Mouse (Mus musculus) thymus, postnatal 36 days (tissue): ENCODE data around the gene Dlgap5.
"Not testable (repeated sequence)": the region's sequence is repeated elsewhere in the genome, so short reads cannot be mapped to it uniquely, and the experiment has no call there.

Experiments used
- DNase-seq, 2 experiments: peaks; one replicate each; pipeline ENCODE4 v3.0.0; 2022; ENCODE audit warnings: mixed read lengths in 2 of 2

Gene Dlgap5

DNA sequence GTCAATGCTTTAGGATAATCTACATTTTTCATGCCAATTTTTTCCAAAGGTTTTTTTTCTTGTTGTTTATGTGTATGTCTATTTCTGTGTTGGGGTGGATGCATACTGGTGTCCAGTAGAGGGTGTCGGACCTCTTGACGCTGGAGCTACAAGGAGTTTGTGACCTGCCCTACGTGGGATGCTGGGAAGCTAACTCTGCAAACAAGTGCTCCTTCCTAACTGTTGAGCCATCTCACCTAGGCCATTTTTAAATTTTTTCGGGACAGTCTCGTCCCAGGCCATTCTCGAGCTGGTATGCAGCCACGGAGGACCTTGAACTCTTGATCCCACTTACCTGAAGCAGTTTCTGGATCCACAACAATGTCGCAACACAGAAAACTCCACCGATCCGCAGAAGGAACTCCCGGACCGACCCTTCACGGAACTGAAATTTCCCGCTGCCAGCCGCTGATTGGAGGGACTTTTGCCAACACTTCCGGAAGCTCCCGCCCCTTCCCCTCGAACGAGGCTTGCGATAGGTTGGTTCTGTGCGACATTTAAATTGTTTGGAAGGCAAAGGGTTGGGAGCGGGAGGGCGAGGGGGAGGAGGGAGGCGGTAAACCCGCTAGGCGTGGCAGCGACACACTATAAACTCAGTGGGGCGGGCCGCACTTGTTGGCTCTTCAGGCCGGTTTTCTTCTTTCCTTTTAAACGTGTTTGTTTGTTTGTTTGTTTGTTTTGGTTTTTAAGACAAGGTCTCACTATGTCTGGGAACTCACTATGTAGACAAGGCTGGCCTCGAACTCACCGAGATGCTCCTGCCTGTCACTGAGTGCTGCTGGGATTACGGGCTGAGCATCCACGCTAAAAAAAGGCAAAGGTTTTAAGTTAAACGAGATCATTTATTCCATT lies at the start of gene Dlgap5:
Gene Dlgap5, minus strand, starts transcription at position 633 of the 891 bp plus-strand sequence.
- DNase-seq: peak; percentile 93 to 94

- no peak for DNase-seq
These were observed 47.4 kb upstream of the Dlgap5 start for GRCm38 (mm10) chr14:47465468-47466175.

GRCm38 (mm10) chr14:47464426-47464825 lies 46.2 kb upstream of the Dlgap5 start:
- DNase-seq: no peak

GRCm38 (mm10) chr14:47462877-47463460 lies 44.8 kb upstream of the Dlgap5 start:
- no peak for DNase-seq

- DNase-seq: no peak
These were observed 44.2 kb upstream of the Dlgap5 start for GRCm38 (mm10) chr14:47462453-47462852.

DNA sequence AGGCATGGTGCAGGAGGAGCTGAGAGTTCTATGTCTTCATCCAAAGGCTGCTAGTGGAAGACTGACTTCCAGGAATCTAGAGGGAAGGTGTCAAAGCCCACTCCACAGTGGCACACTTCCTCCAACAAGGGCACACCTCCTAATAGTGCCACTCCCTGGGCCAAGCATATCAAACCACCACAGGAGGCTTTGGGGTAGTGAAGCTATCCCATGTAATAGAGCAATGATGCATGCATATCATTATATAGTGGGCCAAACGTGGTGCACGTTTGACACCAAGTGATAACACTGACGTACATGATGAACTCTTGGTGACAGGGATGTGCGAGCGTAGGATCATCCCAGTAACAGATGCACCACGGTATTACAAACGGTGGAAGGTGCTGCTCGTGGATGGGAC lies 43.8 kb upstream of the Dlgap5 start:
- DNase-seq: no peak

- no peak for DNase-seq
These were observed 41.3 kb upstream of the Dlgap5 start for GRCm38 (mm10) chr14:47459556-47459955.

- not testable (repeated sequence) for DNase-seq
These were observed 31.9 kb upstream of the Dlgap5 start, which contains the start of gene Fbxo34 for GRCm38 (mm10) chr14:47450121-47450520. Fbxo34 (plus strand) TSS chr14:47450421.

DNA sequence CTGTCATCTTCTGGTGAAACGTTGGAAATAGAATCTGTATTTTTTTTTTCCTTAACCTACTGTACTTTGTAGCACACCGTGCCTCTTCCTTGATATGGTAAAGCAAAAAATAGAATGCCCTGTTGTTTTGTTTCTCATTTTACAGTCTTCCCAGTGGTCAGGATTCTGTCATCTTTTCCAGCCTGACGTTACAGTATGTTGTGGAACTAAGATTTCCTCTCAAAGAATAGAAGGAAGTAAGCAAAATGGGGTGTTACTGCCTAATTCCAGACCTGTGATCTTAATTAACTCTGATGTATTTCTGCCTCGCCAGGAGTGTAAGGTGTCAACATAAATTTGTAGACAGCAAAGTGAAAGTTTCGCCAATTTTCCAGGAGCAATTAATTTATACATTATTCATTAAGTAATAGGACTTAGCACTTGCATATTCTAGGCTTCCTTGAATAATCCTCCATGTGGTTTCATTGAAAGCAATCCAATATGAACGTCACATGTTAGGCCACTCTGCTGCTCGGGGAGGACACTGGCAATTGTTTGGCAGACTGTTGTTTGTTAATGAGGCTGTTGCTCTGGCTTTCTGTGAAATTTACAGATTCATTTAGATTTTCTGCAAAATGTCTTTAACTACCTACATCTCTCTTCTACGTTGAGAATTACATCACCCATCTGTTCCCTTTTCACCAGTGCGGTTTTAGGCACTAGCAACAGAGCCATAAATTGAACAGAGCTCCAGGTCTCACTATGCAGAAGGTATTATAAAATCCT lies 27.3 kb upstream of the Dlgap5 start:
- no peak for DNase-seq

- DNase-seq: no peak
These were observed 26.7 kb upstream of the Dlgap5 start for GRCm38 (mm10) chr14:47444907-47445306.

GRCm38 (mm10) chr14:47438947-47439346 lies 20.7 kb upstream of the Dlgap5 start:
- no peak for DNase-seq

DNA sequence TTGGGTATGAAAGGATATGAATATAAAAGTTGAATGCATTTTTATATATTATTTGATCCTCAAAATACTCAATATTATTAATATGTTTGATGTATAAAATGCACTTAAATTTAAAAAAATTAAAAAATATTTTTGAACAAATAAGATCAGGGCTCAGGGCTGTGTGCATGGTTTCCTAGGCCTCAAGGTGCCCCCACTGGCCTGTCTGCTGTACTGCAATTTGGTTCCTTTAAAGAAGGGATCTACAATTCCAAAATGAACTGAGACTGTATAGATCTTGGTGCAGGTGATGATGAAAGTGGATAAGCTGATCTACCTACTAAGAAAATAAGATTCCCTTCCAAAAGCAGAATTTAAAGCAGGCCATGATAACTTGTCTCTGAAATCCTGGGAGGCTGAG lies 14.8 kb upstream of the Dlgap5 start:
- DNase-seq: no peak

DNA sequence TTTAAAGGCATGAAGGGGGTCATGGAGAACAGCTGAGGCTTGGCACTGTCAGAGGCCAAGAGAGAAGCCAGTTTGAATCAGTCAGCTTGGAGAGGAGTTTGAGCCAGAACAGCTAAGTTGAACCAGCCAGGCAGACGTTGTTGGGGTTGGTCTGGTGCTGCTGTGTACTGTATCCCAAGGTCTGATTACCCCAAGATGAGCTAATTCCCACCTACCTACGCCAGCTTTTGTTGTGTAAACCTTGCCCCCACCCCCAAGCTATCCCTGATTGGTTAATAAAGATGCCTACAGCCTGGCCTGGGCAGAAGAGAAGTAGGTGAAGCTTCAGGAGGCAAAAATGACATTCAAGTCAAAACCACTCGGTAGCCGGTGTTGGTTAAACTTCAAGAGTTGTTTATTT lies 4.3 kb upstream of the Dlgap5 start:
- no peak for DNase-seq

DNA sequence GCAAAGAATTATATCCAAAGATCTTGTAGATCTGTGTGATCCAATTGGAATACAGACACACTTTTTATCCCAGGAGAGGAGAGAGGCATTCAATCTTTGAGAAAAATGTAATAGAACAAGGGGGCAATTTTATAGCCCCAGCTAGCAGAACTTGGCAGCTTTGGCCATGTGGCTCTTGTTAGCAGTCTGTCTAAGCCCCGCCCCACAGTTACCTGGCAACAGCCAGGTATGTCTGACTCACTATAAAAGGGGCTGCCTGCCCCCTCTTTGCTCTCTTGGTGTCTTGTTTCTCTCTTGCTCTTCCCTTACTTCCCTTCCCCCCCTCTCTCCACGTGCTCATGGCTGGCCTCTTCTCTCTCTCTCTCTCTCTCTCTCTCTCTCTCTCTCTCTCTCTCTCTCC lies 3.4 kb upstream of the Dlgap5 start:
- DNase-seq: no peak

DNA sequence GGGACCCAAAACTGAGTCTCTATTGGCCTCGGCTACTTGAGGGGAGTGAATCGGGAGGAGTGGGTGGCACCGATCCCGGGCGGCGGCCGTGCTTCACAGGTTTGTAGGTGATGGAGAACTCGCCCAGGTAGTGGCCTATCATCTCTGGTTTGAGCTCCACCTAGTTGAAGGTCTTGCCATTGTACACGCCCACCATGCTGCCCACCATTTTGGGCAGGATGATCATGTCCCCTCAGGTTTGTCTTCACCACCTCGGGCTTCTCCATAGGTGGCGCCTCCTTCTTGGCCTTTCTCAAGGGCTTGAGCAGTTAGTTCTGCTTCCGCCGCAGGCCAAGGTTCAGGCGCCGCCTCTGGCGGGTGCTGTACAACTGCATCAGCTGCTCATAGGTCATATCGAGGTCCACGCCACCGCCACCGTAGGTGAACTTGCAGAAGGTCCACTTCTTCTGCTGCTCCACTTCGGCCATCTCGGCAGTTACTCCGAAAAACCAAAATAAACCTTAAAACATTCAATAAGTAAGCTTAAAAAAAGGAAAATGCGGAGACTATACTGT lies 1.6 kb upstream of the Dlgap5 start:
- DNase-seq: no peak

- no peak for DNase-seq
These were observed 923 bp upstream of the Dlgap5 start for GRCm38 (mm10) chr14:47419034-47419625.

DNA sequence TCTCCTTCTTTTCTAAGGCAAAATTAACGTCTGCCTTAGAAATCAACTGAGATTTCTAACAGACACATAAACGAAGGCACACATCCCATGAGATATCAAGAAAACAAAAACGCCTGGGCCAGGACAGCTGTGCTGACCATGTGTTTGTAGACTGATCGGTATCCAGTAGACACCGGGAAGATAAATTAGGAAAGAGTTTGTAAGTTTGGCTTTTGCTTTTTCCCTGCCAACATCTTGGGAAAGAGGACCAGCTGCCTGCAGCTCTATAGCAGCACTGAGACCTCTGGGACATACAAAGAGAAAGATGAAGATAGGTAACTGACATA lies 422 bp upstream of the Dlgap5 start:
- DNase-seq: no peak

GRCm38 (mm10) chr14:47417346-47417745 lies 861 bp downstream of the Dlgap5 start:
- DNase-seq: no peak

DNA sequence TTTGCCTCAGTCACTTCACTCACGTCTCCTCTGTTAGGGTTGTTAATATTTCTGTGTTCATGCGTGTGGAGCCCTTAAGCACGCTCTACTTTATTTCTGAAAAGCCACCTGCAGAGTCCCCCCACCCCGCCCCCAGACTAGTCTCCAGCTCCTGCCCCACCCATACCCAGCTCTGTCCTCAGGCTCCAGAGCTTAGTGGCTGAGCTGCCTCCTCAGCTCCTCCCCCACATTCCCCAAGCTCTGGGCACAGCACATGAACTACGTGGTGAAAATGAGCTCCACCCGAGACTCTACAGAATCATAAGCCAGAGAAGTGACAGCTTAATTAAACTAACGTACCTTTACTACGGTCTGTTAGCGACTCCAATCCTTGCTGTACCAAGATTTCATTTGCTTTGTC lies 12.2 kb downstream of the Dlgap5 start:
- no peak for DNase-seq

GRCm38 (mm10) chr14:47402735-47403134 lies 15.5 kb downstream of the Dlgap5 start:
- no peak for DNase-seq

DNA sequence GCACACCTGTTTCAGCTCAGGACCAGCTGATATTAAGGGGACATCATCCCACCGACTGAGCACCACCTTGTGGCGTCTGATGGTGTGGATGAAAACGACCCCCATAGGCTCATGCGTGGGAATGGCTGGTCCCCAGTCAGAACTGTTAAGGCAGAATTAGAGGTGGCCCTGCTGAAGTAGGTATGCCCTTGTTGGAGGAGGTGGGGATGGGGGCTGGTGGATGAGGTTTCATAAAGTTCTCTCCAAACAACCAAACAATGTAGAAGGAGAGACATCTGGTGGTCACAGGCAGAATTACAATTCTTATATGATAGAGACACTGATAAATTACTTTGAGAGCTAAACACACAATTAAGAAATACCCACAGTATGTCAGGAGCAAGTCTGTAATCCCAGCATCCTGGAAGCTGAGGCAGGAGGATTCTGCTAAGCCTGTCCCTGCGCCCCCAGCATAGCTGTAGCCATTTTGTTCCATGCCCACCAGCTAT lies 22.0 kb downstream of the Dlgap5 start:
- DNase-seq: peak; percentile 24 to 39

- DNase-seq: peak; percentile 62 to 73
These were observed 22.7 kb downstream of the Dlgap5 start for GRCm38 (mm10) chr14:47395462-47396026.
